Mouse (Mus musculus): ENCODE measurements around the gene Syne1. TPM values are rescaled to one million over a fixed set of nuclear protein-coding genes. Genes with fewer than 3 reads are reported as not detected.

The Syne1 gene
- total RNA-seq, 2 experiments from 2014 or later, result 247 to 308 TPM

GRCm38 (mm10) chr10:4972026-4972425, 579.3 kb downstream of the Syne1 start:
- intact Hi-C loops (cut with DNase I), result no loop called here
- DNase-seq (ENCODE audit: low spot score in 2 of 2), result no peak

- intact Hi-C loops (cut with DNase I), result no loop called here
- no peak for DNase-seq (ENCODE audit: low spot score in 2 of 2)
Observed at GRCm38 (mm10) chr10:4971586-4971985, 579.7 kb downstream of the Syne1 start.

GRCm38 (mm10) chr10:4971156-4971555, 580.1 kb downstream of the Syne1 start:
- no peak for DNase-seq (ENCODE audit: low spot score in 2 of 2)

More at GRCm38 (mm10) chr10:4971156-4971555, 580.1 kb downstream of the Syne1 start:
- intact Hi-C loops (cut with DNase I), result no loop called here

Other genes with a start within 250 kb of the Syne1 start
- gene Myct1, start 42.3 kb upstream of the Syne1 start, total RNA-seq (2021), result 1 to 10 TPM in 1 of 2 experiments, under 1 TPM in 1; 0.59 to 1.1 TPM
- gene Vip, start 87.7 kb upstream of the Syne1 start, total RNA-seq (2021), result 10 to 100 TPM; 41.3 to 50.5 TPM

Measured in left cerebral cortex, postnatal 14 days (tissue).